Mouse (Mus musculus) erythroid progenitor cell, adult 5-6 weeks (primary cell): ENCODE data around the gene Syndig1l. TPM values are rescaled to one million over a fixed set of nuclear protein-coding genes. Genes with fewer than 3 reads are reported as not detected.

Experiments used
- ATAC-seq: replicated peaks from 2 replicates; pipeline ENCODE4 v1.8.0; 2016; ENCODE audit warnings: moderate number of reproducible peaks, mild to moderate bottlenecking, moderate TSS enrichment, inconsistent platforms; ENCODE audit not compliant: poor library complexity, low FRiP score, severe bottlenecking
- total RNA-seq, 2 experiments: library from RNA; stranded (forward) in 1 of 2; stranded (reverse) in 1 of 2; fragments of 150-400 nt in 1 of 2; fragments of 186-747, 209-891 nt in 1 of 2; gene quantifications; 2 replicates each; pipeline versions ENCODE4 v1.2.3 to v1.2.4; 2015 to 2017; ENCODE audit warnings: low replicate concordance in 2 of 2

Syndig1l gene
- total RNA-seq, 2 experiments from 2014 or later, result not detected

- ATAC-seq, result no peak
These were observed 22.6 kb downstream of the Syndig1l start for GRCm38 (mm10) chr12:84676011-84676410.

- ATAC-seq, result no peak
These were observed 23.7 kb downstream of the Syndig1l start for GRCm38 (mm10) chr12:84674666-84675526.

GRCm38 (mm10) chr12:84671646-84672045 lies 27.0 kb downstream of the Syndig1l start:
- no peak for ATAC-seq

DNA sequence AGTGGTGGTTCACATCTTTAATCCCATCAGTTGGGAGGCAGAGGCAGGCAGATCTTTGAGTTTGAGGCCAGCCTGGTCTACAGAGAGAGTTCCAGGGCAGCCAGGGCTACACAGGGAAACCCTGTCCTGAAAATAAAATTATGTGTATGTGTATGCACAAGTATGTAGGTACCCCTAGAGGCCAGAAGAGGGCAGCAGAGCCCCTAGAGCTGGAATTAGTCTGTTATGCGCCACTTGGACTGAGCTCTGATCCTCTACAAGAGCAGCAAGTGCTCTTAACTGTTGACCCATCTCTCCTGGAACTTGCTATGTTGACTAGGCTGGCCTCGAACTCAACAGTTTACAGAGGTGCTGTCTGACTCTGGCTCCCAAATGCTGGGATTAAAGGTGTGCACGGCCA lies 28.1 kb downstream of the Syndig1l start:
- ATAC-seq, result no peak

DNA sequence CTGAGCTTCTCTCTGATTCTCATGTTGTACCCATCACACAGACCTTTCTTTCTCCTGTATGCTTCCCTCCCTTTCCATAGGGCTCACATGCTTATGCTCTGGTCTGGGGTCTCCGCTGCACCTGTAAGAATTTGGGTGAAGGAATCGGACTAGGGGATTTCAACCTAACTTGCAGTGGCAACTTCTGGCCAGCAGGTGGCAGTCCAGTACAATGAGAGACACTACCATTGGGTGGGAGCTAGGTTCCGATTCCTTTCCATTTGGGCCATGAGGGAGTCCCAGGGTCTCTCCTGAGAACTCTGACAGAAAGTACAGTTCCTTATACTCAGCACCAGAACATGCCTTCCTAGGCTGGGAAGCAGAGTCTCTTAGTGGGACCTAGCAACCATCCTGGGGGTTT lies 44.7 kb downstream of the Syndig1l start:
- peak; percentile 61; the same call in 1 of the 2 replicates for ATAC-seq

GRCm38 (mm10) chr12:84650234-84650633 lies 48.4 kb downstream of the Syndig1l start:
- ATAC-seq, result no peak

DNA sequence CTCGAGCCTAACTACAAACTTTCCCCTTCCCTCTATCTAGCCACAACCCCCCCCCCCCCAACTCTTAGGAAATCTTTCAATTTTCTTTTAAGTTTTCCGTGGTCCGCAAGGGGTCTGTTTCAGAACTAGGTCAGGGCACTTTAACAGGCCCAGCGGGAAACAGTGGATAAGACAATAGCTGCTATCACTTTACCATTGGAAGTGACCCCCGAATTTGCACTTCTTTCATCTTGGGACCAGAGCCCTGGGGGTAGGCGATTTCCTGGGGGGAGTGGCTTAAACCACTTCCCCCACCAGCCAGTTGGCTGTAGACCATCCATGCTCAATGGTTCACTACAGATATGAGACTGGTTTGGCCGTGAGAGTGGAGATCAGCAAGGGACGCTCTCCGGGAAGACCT lies 58.0 kb downstream of the Syndig1l start, which contains the start of gene Vrtn:
TSS of gene Vrtn (plus strand) at position 366 of the 400 bp plus-strand sequence.
- ATAC-seq, result no peak

DNA sequence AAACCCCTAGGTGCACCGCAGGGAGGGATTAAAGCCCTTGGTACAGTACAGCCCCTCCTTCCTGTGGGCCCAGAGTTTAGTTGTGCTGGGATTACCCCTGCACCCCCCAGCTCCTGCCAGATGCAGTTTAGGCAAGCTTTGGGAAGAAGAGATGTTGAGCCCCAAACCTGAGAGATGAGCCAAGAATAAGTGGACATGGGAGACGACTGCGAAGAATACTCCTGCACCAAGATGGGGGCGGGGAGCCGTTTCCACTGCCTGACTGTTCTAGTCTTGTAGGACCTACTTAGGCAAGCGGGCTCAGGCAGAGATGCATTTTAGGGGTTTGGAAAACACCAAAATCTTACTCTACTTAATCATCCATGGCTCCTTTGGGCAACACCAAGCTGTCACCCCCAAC lies 58.4 kb downstream of the Syndig1l start:
- no peak for ATAC-seq

- no peak for ATAC-seq
These were observed 66.8 kb downstream of the Syndig1l start for GRCm38 (mm10) chr12:84631867-84632266.

Other genes starting within 250 kb of the Syndig1l start
- gene Aldh6a1, start 247.8 kb downstream of the Syndig1l start, total RNA-seq (2015; ENCODE audit: low replicate concordance), result 4.2 and 6.8 TPM in 2 replicates
- 2.6 and 7.5 TPM in 2 replicates for gene Aldh6a1, start 247.8 kb downstream of the Syndig1l start, total RNA-seq (2017; ENCODE audit: low replicate concordance)
- 19.8 and 41.1 TPM in 2 replicates for gene Lin52, start 247.4 kb downstream of the Syndig1l start, total RNA-seq (2015; ENCODE audit: low replicate concordance)
- 22.0 and 26.2 TPM in 2 replicates for gene Lin52, start 247.4 kb downstream of the Syndig1l start, total RNA-seq (2017; ENCODE audit: low replicate concordance)
- gene Vsx2, start 129.1 kb downstream of the Syndig1l start, total RNA-seq (2015; ENCODE audit: low replicate concordance), result not detected in 2 replicates
- gene Vsx2, start 129.1 kb downstream of the Syndig1l start, total RNA-seq (2017; ENCODE audit: low replicate concordance), result not detected in 2 replicates
- gene Abcd4, start 81.4 kb downstream of the Syndig1l start, total RNA-seq (2015; ENCODE audit: low replicate concordance), result 0.72 TPM in 1 of 2 replicates, not detected in the other
- 0.77 TPM in 1 of 2 replicates, not detected in the other for gene Abcd4, start 81.4 kb downstream of the Syndig1l start, total RNA-seq (2017; ENCODE audit: low replicate concordance)
- gene Vrtn, start 57.8 kb downstream of the Syndig1l start, total RNA-seq (2015; ENCODE audit: low replicate concordance), result not detected in 2 replicates
- not detected in 2 replicates for gene Vrtn, start 57.8 kb downstream of the Syndig1l start, total RNA-seq (2017; ENCODE audit: low replicate concordance)
- 42.5 and 44.9 TPM in 2 replicates for gene Npc2, start 74.3 kb upstream of the Syndig1l start, total RNA-seq (2015; ENCODE audit: low replicate concordance)
- gene Npc2, start 74.3 kb upstream of the Syndig1l start, total RNA-seq (2017; ENCODE audit: low replicate concordance), result 19.3 and 22.6 TPM in 2 replicates
- 254 and 272 TPM in 2 replicates for gene Isca2, start 74.4 kb upstream of the Syndig1l start, total RNA-seq (2015; ENCODE audit: low replicate concordance)
- 80.6 and 121 TPM in 2 replicates for gene Isca2, start 74.4 kb upstream of the Syndig1l start, total RNA-seq (2017; ENCODE audit: low replicate concordance)
- 1.3 TPM in 1 of 2 replicates, not detected in the other for gene Ltbp2, start 177.7 kb upstream of the Syndig1l start, total RNA-seq (2015; ENCODE audit: low replicate concordance)
- 0.77 and 3.3 TPM in 2 replicates for gene Ltbp2, start 177.7 kb upstream of the Syndig1l start, total RNA-seq (2017; ENCODE audit: low replicate concordance)